Mouse (Mus musculus): ENCODE data around the gene Ank3. TPM values are rescaled to one million over a fixed set of nuclear protein-coding genes. Genes with fewer than 3 reads are reported as not detected.

Ank3 gene
- total RNA-seq, 1 experiment from 2014 or later: 1.6 TPM

- no peak for ATAC-seq (ENCODE audit: extremely low read depth, insufficient number of reproducible peaks, low FRiP score, poor library complexity, severe bottlenecking)
These were observed 430.7 kb downstream of the Ank3 start for GRCm38 (mm10) chr10:69829236-69829635.

- no peak for ATAC-seq (ENCODE audit: extremely low read depth, insufficient number of reproducible peaks, low FRiP score, poor library complexity, severe bottlenecking)
These were observed 433.0 kb downstream of the Ank3 start for GRCm38 (mm10) chr10:69831568-69831967.

- ATAC-seq (ENCODE audit: extremely low read depth, insufficient number of reproducible peaks, low FRiP score, poor library complexity, severe bottlenecking): no peak
These were observed 433.7 kb downstream of the Ank3 start for GRCm38 (mm10) chr10:69832241-69832640.

GRCm38 (mm10) chr10:69832822-69833221 lies 434.2 kb downstream of the Ank3 start:
- no peak for ATAC-seq (ENCODE audit: extremely low read depth, insufficient number of reproducible peaks, low FRiP score, poor library complexity, severe bottlenecking)

- ATAC-seq (ENCODE audit: extremely low read depth, insufficient number of reproducible peaks, low FRiP score, poor library complexity, severe bottlenecking): no peak
These were observed 436.1 kb downstream of the Ank3 start for GRCm38 (mm10) chr10:69834700-69835099.

GRCm38 (mm10) chr10:69845749-69846148 lies 447.2 kb downstream of the Ank3 start:
- ATAC-seq (ENCODE audit: extremely low read depth, insufficient number of reproducible peaks, low FRiP score, poor library complexity, severe bottlenecking): no peak

- no peak for ATAC-seq (ENCODE audit: extremely low read depth, insufficient number of reproducible peaks, low FRiP score, poor library complexity, severe bottlenecking)
These were observed 454.0 kb downstream of the Ank3 start for GRCm38 (mm10) chr10:69852366-69853091.

GRCm38 (mm10) chr10:69854587-69855185 lies 456.1 kb downstream of the Ank3 start:
- ATAC-seq (ENCODE audit: extremely low read depth, insufficient number of reproducible peaks, low FRiP score, poor library complexity, severe bottlenecking): no peak

- no peak for ATAC-seq (ENCODE audit: extremely low read depth, insufficient number of reproducible peaks, low FRiP score, poor library complexity, severe bottlenecking)
These were observed 459.4 kb downstream of the Ank3 start for GRCm38 (mm10) chr10:69858011-69858410.

GRCm38 (mm10) chr10:69858897-69859605 lies 460.5 kb downstream of the Ank3 start:
- ATAC-seq (ENCODE audit: extremely low read depth, insufficient number of reproducible peaks, low FRiP score, poor library complexity, severe bottlenecking): no peak

GRCm38 (mm10) chr10:69859848-69860479 lies 461.4 kb downstream of the Ank3 start:
- ATAC-seq (ENCODE audit: extremely low read depth, insufficient number of reproducible peaks, low FRiP score, poor library complexity, severe bottlenecking): no peak

- ATAC-seq (ENCODE audit: extremely low read depth, insufficient number of reproducible peaks, low FRiP score, poor library complexity, severe bottlenecking): no peak
These were observed 464.3 kb downstream of the Ank3 start for GRCm38 (mm10) chr10:69862829-69863228.

- peak; percentile 61; the same call in 1 of the 2 replicates for ATAC-seq (ENCODE audit: extremely low read depth, insufficient number of reproducible peaks, low FRiP score, poor library complexity, severe bottlenecking)
These were observed 471.8 kb downstream of the Ank3 start for GRCm38 (mm10) chr10:69870348-69870747.

- no peak for ATAC-seq (ENCODE audit: extremely low read depth, insufficient number of reproducible peaks, low FRiP score, poor library complexity, severe bottlenecking)
These were observed 472.4 kb downstream of the Ank3 start for GRCm38 (mm10) chr10:69870947-69871346.

GRCm38 (mm10) chr10:69872182-69872741 lies 473.7 kb downstream of the Ank3 start:
- no peak for ATAC-seq (ENCODE audit: extremely low read depth, insufficient number of reproducible peaks, low FRiP score, poor library complexity, severe bottlenecking)

- ATAC-seq (ENCODE audit: extremely low read depth, insufficient number of reproducible peaks, low FRiP score, poor library complexity, severe bottlenecking): no peak
These were observed 474.3 kb downstream of the Ank3 start for GRCm38 (mm10) chr10:69872892-69873291.

- ATAC-seq (ENCODE audit: extremely low read depth, insufficient number of reproducible peaks, low FRiP score, poor library complexity, severe bottlenecking): no peak
These were observed 476.2 kb downstream of the Ank3 start for GRCm38 (mm10) chr10:69874806-69875205.

- ATAC-seq (ENCODE audit: extremely low read depth, insufficient number of reproducible peaks, low FRiP score, poor library complexity, severe bottlenecking): peak; percentile 73
These were observed 485.5 kb downstream of the Ank3 start for GRCm38 (mm10) chr10:69883935-69884680.

- ATAC-seq (ENCODE audit: extremely low read depth, insufficient number of reproducible peaks, low FRiP score, poor library complexity, severe bottlenecking): peak; percentile 59
These were observed 489.8 kb downstream of the Ank3 start for GRCm38 (mm10) chr10:69888399-69888798.

All from neutrophil, adult 5-6 weeks (primary cell).